Mouse (Mus musculus): ENCODE measurements at regions not wholly inside any gene's neighbourhood (a gene's known extent, or its start where the extent isn't known, plus 50 kb on each side); places are given as distances from the start of the nearest gene placed in this dataset.

- Histone ChIP-seq H3K4me1 (ENCODE audit: control insufficient read depth, insufficient read depth, low read length) (no peaks in the 10 kb centered on the region), H3K27ac (replicated peaks; ENCODE audit: low read depth, low read length) (no peak overlapping the region), H3K27me3 (ENCODE audit: control insufficient read depth, insufficient read depth, low read length) (no peaks in the 10 kb centered on the region), H3K4me3 (replicated peaks; ENCODE audit: low read length) (no peak overlapping the region), H3K4me2 (replicated peaks; ENCODE audit: low read depth, low read length, severe bottlenecking) (no peak overlapping the region), H3K9ac (ENCODE audit: low read depth, low read length, severe bottlenecking) (no peak overlapping the region), H3K36me3 (ENCODE audit: control insufficient read depth, insufficient read depth, low read length) (no peaks in the 10 kb centered on the region), H3K9me3 (ENCODE audit: control insufficient read depth, low read length) (no peaks in the 10 kb centered on the region)
- WGBS = 80% methylated on average over 2 of the region's 2 CpGs
- DNase-seq (ENCODE audit: low spot score) (no peak), ATAC-seq (ENCODE audit: low FRiP score, low read depth) (no peak)
- no peak for TF ChIP-seq POLR2A (IDR thresholded peaks at IDR 0.05; ENCODE audit: borderline replicate concordance, extremely low read depth, insufficient read depth, insufficient read length)
Observed at GRCm38 (mm10) chr19:18020351-18020750, 182.9 kb upstream of the Pcsk5 start.

- DNase-seq (ENCODE audit: low spot score) (no peak), ATAC-seq (ENCODE audit: low FRiP score, low read depth) (no peak)
- no peak overlapping the region for H3K9ac ChIP-seq (ENCODE audit: low read depth, low read length, severe bottlenecking)
- no peak for TF ChIP-seq POLR2A (IDR thresholded peaks at IDR 0.05; ENCODE audit: borderline replicate concordance, extremely low read depth, insufficient read depth, insufficient read length)
- H3K4me1 ChIP-seq (ENCODE audit: control insufficient read depth, insufficient read depth, low read length) = no peaks in the 10 kb centered on the region
- no peak overlapping the region for H3K4me2 ChIP-seq (replicated peaks; ENCODE audit: low read depth, low read length, severe bottlenecking)
- H3K9me3 ChIP-seq (ENCODE audit: control insufficient read depth, low read length) = no peaks in the 10 kb centered on the region
- WGBS = 84% methylated on average over 1 of the region's 1 CpGs
- no peak overlapping the region for H3K27ac ChIP-seq (replicated peaks; ENCODE audit: low read depth, low read length)
- no peak overlapping the region for H3K4me3 ChIP-seq (replicated peaks; ENCODE audit: low read length)
- H3K27me3 ChIP-seq (ENCODE audit: control insufficient read depth, insufficient read depth, low read length) = no peaks in the 10 kb centered on the region
- H3K36me3 ChIP-seq (ENCODE audit: control insufficient read depth, insufficient read depth, low read length) = no peaks in the 10 kb centered on the region
Observed at GRCm38 (mm10) chr19:18015371-18015770, 177.9 kb upstream of the Pcsk5 start.

GRCm38 (mm10) chr19:18012029-18012428 lies 174.6 kb upstream of the Pcsk5 start:
- DNase-seq (ENCODE audit: low spot score) = no peak

GRCm38 (mm10) chr19:17997561-17997960 lies 160.1 kb upstream of the Pcsk5 start:
- H3K36me3 ChIP-seq (ENCODE audit: control insufficient read depth, insufficient read depth, low read length) = no peaks in the 10 kb centered on the region
- no peak overlapping the region for H3K4me3 ChIP-seq (replicated peaks; ENCODE audit: low read length)
- H3K9ac ChIP-seq (ENCODE audit: low read depth, low read length, severe bottlenecking) = no peak overlapping the region
- WGBS = 84% methylated on average over 3 of the region's 3 CpGs
- H3K9me3 ChIP-seq (ENCODE audit: control insufficient read depth, low read length) = no peaks in the 10 kb centered on the region
- no peaks in the 10 kb centered on the region for H3K4me1 ChIP-seq (ENCODE audit: control insufficient read depth, insufficient read depth, low read length)
- DNase-seq (ENCODE audit: low spot score) = no peak
- no peak overlapping the region for H3K4me2 ChIP-seq (replicated peaks; ENCODE audit: low read depth, low read length, severe bottlenecking)
- no peak overlapping the region for H3K27ac ChIP-seq (replicated peaks; ENCODE audit: low read depth, low read length)
- ATAC-seq (ENCODE audit: low FRiP score, low read depth) = no peak
- no peak for TF ChIP-seq POLR2A (IDR thresholded peaks at IDR 0.05; ENCODE audit: borderline replicate concordance, extremely low read depth, insufficient read depth, insufficient read length)
- H3K27me3 ChIP-seq (ENCODE audit: control insufficient read depth, insufficient read depth, low read length) = no peaks in the 10 kb centered on the region

More at GRCm38 (mm10) chr19:18012029-18012428, 174.6 kb upstream of the Pcsk5 start:
- no peaks in the 10 kb centered on the region for H3K9me3 ChIP-seq (ENCODE audit: control insufficient read depth, low read length)
- WGBS = 67% methylated on average over 7 of the region's 7 CpGs
- no peak for ATAC-seq (ENCODE audit: low FRiP score, low read depth)
- H3K4me1 ChIP-seq (ENCODE audit: control insufficient read depth, insufficient read depth, low read length) = no peaks in the 10 kb centered on the region
- no peaks in the 10 kb centered on the region for H3K36me3 ChIP-seq (ENCODE audit: control insufficient read depth, insufficient read depth, low read length)
- no peaks in the 10 kb centered on the region for H3K27me3 ChIP-seq (ENCODE audit: control insufficient read depth, insufficient read depth, low read length)
- H3K4me3 ChIP-seq (replicated peaks; ENCODE audit: low read length) = no peak overlapping the region
- no peak overlapping the region for H3K9ac ChIP-seq (ENCODE audit: low read depth, low read length, severe bottlenecking)
- no peak overlapping the region for H3K27ac ChIP-seq (replicated peaks; ENCODE audit: low read depth, low read length)
- no peak overlapping the region for H3K4me2 ChIP-seq (replicated peaks; ENCODE audit: low read depth, low read length, severe bottlenecking)
- no peak for TF ChIP-seq POLR2A (IDR thresholded peaks at IDR 0.05; ENCODE audit: borderline replicate concordance, extremely low read depth, insufficient read depth, insufficient read length)

- no peak overlapping the region for H3K4me3 ChIP-seq (replicated peaks; ENCODE audit: low read length)
- ATAC-seq (ENCODE audit: low FRiP score, low read depth) (no peak), DNase-seq (ENCODE audit: low spot score) (no peak)
- H3K36me3 ChIP-seq (ENCODE audit: control insufficient read depth, insufficient read depth, low read length) = no peaks in the 10 kb centered on the region
- H3K27me3 ChIP-seq (ENCODE audit: control insufficient read depth, insufficient read depth, low read length) = no peaks in the 10 kb centered on the region
- no peaks in the 10 kb centered on the region for H3K9me3 ChIP-seq (ENCODE audit: control insufficient read depth, low read length)
- H3K4me1 ChIP-seq (ENCODE audit: control insufficient read depth, insufficient read depth, low read length) = no peaks in the 10 kb centered on the region
- H3K27ac ChIP-seq (replicated peaks; ENCODE audit: low read depth, low read length) = no peak overlapping the region
- no peak overlapping the region for H3K4me2 ChIP-seq (replicated peaks; ENCODE audit: low read depth, low read length, severe bottlenecking)
- no peak for TF ChIP-seq POLR2A (IDR thresholded peaks at IDR 0.05; ENCODE audit: borderline replicate concordance, extremely low read depth, insufficient read depth, insufficient read length)
- no peak overlapping the region for H3K9ac ChIP-seq (ENCODE audit: low read depth, low read length, severe bottlenecking)
- 82% methylated on average over 1 of the region's 1 CpGs for WGBS
Observed at GRCm38 (mm10) chr19:17983416-17983815, 146.0 kb upstream of the Pcsk5 start.

GRCm38 (mm10) chr19:17965566-17965965 lies 128.1 kb upstream of the Pcsk5 start:
- Histone ChIP-seq H3K27ac (replicated peaks; ENCODE audit: low read depth, low read length) (no peak overlapping the region), H3K9ac (ENCODE audit: low read depth, low read length, severe bottlenecking) (no peak overlapping the region), H3K4me1 (ENCODE audit: control insufficient read depth, insufficient read depth, low read length) (no peaks in the 10 kb centered on the region), H3K4me2 (replicated peaks; ENCODE audit: low read depth, low read length, severe bottlenecking) (no peak overlapping the region), H3K4me3 (replicated peaks; ENCODE audit: low read length) (no peak overlapping the region), H3K9me3 (ENCODE audit: control insufficient read depth, low read length) (no peaks in the 10 kb centered on the region), H3K27me3 (ENCODE audit: control insufficient read depth, insufficient read depth, low read length) (no peaks in the 10 kb centered on the region), H3K36me3 (ENCODE audit: control insufficient read depth, insufficient read depth, low read length) (no peaks in the 10 kb centered on the region)
- DNase-seq (ENCODE audit: low spot score) (no peak), ATAC-seq (ENCODE audit: low FRiP score, low read depth) (no peak)
- WGBS = 82% methylated on average over 1 of the region's 1 CpGs
- no peak for TF ChIP-seq POLR2A (IDR thresholded peaks at IDR 0.05; ENCODE audit: borderline replicate concordance, extremely low read depth, insufficient read depth, insufficient read length)
